Mouse (Mus musculus) kidney, adult 2 months (tissue): ENCODE results near the gene Gpank1.

Experiments used
- CTCF ChIP-seq: fragments of 200-500 bp; conservative IDR thresholded peaks from 2 replicates; pipeline ENCODE4 v1.5.1; 2011; ENCODE audit warnings: low read depth, mild to moderate bottlenecking, control low read depth, low read length, moderate library complexity, mixed read lengths; ENCODE audit not compliant: insufficient read depth, insufficient read length
- POLR2A ChIP-seq: fragments of 200-500 bp; IDR thresholded peaks from one replicate; pipeline ENCODE4 v1.6.1; 2011; ENCODE audit warnings: low read depth, low read length, control low read depth

DNA sequence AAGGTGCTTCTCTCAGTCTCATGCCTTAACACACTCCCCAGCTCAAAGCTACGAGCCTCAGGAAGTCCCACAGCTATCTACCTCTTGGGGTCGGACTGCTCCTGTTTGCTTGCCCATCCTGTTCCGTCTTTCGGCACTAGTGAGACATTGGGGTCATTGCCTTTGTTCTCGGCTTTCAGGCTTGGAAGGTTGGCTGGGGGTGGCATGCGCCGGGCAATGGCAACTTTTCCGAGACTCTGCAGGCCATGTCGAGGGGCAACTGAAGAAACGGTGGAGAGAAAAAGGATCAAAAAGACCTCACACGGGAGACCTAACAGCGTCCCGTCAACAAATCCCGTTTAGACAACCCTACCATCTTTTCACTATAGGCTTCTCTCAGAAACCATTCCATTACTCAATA lies 40.9 kb downstream of the Gpank1 start:
- TF ChIP-seq CTCF: no peak
- no peak for TF ChIP-seq POLR2A
